Mouse (Mus musculus): ENCODE measurements at regions not wholly inside any gene's neighbourhood (a gene's known extent, or its start where the extent isn't known, plus 50 kb on each side); places are given as distances from the start of the nearest gene placed in this dataset.
"Not testable (repeated sequence)": the region's sequence is repeated elsewhere in the genome, so short reads cannot be mapped to it uniquely, and the experiment has no call there.

DNA sequence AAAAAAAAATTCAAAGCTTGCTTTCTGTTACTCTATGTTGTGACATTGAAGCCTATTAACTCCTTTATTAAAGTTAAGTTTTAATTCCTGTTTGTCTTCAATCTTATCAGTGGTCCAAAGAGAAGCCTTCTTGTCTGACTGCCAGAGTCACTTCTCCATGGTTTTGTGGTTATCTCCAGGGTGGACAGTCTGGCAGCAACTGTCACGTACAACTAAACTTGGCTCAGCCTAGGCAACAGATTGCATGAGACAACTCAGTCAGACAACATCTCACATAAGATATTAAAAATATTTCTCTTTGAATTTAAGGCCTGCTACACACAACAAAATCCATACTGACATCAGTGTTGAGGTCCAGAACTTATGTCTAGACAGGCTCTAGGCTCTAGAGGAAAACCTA is 406.7 kb upstream of the Slc39a10 start:
- DNase-seq (ENCODE audit: low spot score in 2 of 2): no peak

DNA sequence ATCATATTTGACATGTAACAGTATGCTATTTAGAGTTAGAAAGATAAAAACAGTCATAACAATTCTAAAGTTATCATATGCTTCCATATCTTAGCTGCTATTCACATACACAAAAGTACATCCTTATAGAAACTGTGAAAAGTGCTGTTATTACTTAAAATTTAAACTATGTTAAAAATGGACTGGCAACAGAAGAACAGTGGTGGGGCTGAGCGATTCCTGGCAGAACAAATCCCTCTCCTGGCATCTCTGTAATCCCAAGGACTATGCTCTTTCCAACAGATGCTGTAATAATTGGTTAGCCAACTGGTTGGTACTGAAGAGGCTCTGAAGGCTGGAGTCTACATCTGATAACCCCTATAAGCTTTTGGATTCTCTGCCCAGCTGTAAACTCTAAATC is 393.0 kb upstream of the Slc39a10 start:
- DNase-seq (ENCODE audit: low spot score in 2 of 2): no peak

DNA sequence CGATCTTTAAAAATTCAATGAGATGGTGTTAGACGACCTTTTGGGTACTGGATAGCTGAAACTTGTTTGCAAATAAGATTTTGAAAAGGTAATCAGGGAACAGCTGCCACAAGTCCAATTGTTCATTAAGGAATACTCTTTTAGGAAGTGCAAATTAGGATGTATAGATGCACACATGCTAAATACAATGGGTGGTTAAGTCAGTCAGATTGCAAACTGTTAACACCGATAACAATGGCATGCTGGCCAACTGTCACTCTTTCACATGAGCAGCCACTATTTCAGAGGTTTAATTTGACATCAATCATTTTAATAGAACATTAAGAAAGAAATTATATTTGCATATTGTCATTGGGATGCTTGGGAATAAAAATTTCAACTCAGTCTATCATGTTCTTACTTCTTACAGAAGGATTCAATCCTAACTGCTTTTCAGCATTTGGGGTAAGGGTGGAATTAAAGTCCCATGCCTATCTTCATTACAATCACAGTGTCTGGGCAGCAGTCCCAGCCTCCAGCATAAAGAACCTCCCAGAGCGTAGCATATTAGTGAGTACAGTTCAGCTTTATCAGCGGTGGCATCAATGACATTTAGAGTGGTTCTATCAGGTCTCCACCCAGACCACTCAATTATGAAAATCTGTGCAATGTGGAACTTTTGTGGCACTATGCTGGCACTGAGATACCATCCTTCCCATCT is 385.8 kb upstream of the Slc39a10 start:
- DNase-seq (ENCODE audit: low spot score in 2 of 2): no peak

DNA sequence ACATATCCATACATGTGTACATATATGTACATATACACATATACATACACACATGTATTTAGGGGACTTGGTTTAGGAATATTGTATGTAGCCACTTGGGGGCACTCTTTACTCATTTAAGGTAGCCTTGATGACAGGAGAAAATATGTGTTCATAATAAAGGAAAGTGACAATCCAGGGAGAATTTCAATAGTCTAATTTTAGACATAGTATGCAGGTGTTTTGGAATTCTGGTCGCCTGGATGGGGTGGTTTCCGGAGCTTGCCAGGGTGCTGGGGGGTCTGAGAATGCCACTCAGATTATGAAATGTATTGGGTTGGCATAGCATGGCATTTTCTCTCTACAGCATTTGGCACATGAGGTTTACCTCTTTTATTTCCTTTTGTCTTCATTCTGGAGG is 385.2 kb upstream of the Slc39a10 start:
- no peak for DNase-seq (ENCODE audit: low spot score in 2 of 2)

DNA sequence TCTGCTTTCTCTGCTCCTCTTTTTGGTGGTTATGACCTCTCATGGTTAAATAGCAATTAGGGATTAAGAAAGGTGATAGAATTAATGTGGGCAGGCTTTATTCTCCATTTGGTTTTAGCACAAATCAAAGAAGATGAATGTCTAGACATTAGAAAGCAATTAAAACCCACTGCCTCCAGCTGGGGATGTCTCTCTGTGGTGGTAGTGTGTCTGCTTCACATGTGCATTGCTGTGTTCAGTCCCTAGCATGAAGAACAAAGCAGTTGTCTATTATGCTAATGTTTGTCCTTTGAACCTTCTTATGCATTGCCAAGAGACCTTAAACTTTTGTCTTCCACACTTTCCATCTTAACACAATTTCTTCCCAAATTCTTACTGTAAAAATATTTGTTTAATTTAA is 379.5 kb upstream of the Slc39a10 start:
- no peak for DNase-seq (ENCODE audit: low spot score in 2 of 2)

DNA sequence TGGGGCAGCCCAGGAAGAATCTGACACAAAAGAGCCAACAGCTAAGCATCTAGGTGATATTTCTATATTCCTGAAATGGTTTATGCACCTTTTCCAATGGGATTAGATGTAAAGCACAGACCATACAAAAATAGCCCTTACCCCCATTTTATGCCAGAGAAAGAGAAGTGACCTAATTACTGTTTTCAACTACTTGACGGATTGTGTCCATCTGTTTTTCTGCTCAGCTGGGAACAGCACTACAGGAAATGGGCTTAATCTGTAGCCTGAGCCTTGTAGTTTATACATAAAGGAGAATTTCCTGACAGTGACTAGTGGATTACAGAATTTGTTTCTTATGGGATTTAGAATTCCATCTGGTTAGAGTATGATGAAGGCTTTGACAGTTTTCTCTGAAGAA is 371.0 kb upstream of the Slc39a10 start:
- no peak for DNase-seq (ENCODE audit: low spot score in 2 of 2)

DNA sequence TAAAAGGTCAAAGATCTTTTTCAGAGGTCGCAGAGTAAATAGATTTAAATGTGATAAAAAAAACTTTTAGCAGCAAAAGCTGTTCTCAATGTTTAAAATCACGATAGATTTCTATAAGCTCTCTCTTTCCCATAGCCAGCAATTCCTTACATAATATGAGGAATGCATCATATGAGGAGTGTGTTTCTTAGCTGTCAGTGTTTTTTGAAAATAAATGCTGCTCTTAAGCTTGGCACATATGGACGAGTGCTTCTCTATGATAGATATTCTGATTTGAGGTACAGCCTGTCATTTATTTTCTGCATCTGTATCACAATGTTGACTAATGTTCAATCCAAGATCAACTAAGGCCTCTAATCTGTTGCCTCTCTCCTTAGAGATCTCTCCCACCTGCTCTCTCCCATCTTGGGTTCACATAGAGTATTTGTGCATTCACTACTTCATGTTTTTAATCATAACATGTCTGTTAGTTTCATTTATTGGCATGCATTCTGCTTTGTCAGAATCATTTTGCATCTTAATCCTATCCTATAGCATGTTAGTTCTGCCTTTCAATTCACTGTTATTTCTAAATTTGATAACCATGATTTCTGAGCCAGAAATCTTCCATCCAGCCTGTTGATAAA is 369.0 kb upstream of the Slc39a10 start:
- DNase-seq (ENCODE audit: low spot score in 2 of 2): no peak

DNA sequence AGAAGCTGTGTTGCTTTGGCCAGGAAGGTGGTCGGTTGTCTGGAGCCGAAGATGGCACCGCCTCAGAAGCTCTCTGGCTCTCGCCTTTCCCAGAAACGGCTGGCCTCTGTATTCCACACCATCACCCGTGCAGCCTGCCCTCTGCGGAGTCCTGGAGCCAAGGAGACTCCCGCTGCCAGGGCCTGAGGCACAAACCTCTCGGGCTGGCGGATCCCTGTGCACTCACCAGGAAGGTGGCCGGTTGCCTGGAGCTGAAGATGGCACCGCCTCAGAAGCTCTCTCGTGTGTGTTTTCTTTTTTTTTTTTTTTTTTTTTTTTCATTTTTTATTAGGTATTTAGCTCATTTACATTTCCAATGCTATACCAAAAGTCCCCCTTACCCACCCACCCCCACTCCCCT is 358.1 kb upstream of the Slc39a10 start:
- DNase-seq (ENCODE audit: low spot score in 2 of 2): not testable (repeated sequence)

DNA sequence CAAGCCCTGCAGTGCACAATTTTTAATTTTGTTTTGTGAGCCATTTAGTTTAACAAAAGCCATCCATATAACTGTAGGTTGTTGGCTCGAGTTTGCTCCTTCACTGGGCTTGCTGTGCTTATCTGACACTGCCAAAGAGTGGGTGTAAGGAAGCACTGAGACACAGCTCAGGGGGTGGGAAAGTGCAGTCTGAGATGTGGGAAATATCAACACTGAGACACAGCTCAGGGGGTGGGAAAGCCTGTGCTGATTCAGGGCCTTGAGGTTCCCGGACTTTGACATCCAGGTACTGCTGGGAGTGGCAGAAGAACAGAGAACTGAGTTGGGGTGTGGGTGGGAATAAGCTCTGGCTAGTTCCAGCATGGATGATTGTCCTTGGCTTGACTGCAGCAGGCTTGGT is 324.4 kb upstream of the Slc39a10 start:
- DNase-seq (ENCODE audit: low spot score in 2 of 2): no peak

DNA sequence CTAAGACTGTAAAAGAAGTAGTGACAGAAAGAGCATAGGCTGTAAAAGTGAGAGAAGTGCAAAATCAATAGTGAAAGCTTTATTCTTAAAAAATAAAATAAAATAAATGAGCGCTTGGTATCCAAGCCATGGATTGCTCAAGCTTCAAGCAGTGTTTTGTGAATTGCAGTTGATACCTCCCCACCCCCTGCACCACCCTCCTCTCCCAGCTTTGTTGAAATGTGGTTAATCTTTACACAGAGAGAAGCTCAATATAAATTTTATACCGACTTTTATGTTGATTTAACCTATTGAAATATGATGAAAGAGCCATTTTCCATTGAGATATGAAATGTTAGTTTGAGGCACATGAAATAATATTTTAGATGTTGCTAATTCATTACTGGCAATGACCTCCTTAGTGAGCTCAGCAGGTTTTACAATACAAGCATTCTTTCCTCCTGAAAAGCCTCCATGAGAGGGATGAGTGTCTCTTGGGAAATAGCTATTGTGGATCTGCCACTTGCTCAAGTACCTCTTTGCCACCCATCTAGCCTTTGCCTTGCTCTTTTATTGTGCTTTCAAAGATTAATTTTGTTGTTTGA is 323.9 kb upstream of the Slc39a10 start:
- DNase-seq (ENCODE audit: low spot score in 2 of 2): no peak

DNA sequence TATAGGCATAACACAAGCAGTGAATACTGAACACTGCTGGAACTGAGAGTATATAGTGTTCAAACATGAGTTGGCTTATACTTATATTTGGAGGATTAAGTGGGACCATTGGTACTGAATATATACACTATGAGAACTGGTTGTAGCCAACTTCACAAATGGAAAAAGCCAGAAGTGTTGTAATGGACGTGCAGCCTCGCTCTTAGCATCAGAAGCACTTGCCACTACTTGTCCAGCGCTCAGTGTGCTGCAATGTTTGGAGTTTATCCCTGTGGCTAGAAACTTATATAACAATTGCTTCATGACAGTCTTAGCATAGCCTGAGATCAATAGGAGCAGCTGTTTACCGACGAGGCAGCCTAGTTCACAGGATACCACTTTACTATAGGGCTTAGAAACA is 320.8 kb upstream of the Slc39a10 start:
- no peak for DNase-seq (ENCODE audit: low spot score in 2 of 2)

DNA sequence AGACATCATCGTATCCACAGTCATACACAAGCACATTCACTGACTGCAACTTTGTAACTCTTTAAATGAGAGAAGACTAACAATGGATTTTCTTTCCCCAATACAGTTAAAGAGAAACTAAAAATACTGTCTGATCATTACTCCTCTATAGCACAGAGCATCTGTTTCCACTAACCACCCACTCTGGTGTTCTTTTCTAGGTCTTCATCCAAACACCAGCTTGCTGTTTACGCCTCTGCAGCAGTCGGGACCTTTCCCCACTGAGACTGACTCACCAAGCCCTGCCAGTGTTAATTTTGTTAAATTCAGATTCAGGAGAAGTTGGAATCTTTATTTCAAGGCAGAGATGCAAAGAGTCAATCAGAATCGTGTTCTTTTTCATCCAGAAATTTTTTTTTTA is 300.3 kb upstream of the Slc39a10 start:
- peak in 1 of 2 experiments; percentile 10 for DNase-seq (ENCODE audit: low spot score in 2 of 2)

DNA sequence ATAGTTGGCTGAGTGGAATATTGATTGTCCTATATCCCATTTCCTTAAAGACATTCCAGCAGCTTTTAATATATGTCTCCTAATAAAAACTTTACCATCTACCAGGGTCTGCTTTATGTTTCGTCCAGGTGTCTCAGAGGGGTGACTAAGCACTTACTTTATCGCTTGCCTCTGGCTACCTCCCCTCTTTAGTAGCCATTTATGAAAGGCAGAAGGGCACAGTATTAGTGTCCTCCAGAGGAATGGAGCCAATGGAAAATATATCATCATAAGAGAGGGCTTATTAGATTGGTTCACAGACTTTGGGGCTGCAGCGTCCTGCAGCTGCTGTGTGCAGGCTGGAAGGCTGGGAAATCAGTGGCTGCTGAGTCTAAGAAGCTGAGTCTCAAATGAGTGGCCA is 271.8 kb upstream of the Slc39a10 start:
- DNase-seq (ENCODE audit: low spot score in 2 of 2): no peak

DNA sequence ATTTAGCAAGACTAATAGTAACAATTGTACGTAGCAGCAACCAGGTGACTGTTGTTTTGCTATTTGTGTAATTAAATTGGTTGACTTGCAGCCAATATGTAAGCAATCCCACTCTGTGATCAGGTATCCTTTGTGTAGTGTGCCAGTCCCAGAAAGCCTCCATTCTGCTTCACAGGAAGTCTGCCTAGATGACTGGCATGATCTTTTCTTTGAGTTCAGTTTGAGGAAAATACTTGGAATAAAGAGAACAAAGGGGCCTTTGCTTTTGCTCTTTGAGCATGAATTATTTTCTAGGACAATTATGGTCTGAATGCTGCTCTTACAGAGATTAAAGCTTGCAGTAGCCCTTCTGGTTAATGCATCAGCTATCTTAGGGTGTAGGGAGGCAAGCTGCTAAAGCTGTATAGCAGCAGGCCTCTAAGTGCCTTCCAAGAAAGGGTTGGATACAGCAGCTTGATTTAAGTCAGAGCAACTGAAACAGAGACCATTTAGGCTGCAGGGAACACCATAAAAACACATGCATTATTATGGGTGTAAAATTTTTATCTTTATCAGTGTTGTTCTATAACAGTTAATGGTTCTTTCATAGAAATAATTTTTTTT is 271.3 kb upstream of the Slc39a10 start:
- DNase-seq (ENCODE audit: low spot score in 2 of 2): no peak

DNA sequence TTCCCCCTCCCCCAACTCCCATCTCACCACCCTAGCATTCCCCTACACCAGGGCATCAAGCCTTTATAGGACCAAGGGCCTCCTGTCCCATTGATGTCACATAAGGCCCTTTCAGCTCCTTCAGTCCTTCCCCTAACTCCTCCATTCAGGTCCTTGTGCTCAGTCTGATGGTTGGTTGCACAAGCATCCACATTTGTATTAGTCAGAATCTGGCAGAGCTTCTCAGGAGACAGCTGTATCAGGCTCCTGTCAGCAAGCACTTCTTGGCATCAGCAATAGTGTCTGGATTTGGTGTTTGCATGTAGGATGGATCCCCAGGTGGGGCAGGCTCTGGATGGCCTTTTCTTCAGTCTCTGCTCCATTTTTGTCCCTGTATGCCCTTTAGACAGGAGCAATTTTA is 237.4 kb upstream of the Slc39a10 start:
- DNase-seq (ENCODE audit: low spot score in 2 of 2): not testable (repeated sequence)

DNA sequence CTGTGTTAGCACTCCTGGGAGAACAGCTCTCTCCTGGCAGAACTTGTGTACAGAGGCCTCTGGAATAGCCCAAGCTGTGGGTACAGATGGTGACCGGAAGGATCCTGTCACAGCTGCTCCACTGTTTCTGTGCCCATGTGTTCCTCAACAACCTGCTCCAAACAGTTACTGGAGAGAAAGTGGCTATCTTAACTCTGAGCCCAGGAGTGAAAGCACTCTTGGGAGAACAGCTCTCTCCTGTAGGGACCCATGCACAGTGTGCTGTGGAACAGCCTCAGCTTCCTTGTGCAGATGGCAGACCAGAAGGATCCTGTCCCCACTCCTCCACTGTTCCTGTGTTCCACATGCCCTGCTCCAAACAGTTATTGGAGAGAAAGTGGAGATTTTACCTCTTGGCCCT is 227.0 kb upstream of the Slc39a10 start:
- no peak for DNase-seq (ENCODE audit: low spot score in 2 of 2)

DNA sequence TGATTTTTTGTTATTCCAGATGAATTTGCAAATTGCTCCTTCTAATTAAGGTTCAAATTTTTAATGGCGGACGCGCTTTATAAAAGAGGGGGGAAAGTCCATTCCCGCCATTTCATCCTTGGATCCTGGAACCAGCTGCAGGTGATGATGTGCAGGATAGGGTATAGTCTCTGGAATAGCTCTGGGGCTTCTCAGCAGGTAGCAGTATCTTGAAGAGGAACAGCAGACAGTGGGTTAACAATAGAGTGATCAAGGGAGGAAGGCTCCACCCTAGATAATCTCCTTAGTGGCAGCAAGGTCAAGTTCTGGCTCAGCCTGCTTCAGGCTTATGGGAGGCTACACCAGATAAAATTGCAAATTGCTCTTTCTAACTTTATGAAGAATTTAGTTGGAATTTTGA is 224.0 kb upstream of the Slc39a10 start:
- not testable (repeated sequence) for DNase-seq (ENCODE audit: low spot score in 2 of 2)

DNA sequence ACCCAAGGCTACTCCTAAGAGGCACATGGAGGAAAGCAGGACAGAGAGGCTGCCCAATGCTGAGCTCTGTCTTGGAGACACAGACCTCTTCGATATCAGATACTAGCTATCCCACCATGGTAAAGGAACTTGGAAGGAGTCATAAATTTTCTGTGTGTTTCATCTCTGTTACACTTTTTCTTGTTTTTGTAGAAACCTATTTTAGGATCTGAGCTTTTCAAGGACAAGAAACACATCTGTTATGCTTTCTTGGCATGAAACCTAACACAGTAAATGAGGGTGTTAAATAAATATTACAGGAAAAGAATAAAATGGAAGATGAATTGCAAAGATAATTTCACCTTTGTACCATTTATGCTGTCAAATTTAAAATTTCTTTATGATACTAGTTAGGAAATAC is 219.8 kb upstream of the Slc39a10 start:
- DNase-seq (ENCODE audit: low spot score in 2 of 2): no peak

DNA sequence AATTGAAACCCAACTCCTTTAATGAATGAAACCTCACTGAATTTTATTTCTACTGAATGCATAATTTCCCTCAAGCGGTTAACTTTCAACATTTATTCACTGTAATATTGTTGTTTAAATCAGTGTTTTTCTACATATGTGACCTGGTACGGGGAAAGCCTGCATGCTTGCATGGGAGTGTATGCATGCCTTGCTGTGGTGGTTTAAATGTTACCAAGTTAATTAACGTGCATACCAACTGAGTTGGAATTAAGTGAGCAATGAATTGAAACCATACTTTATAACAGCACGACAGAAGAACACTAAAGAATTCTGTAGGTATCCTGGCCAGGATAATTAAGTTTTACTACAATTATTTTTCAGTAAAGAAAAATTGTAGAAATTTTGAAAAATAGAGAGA is 211.4 kb upstream of the Slc39a10 start:
- no peak for DNase-seq (ENCODE audit: low spot score in 2 of 2)

DNA sequence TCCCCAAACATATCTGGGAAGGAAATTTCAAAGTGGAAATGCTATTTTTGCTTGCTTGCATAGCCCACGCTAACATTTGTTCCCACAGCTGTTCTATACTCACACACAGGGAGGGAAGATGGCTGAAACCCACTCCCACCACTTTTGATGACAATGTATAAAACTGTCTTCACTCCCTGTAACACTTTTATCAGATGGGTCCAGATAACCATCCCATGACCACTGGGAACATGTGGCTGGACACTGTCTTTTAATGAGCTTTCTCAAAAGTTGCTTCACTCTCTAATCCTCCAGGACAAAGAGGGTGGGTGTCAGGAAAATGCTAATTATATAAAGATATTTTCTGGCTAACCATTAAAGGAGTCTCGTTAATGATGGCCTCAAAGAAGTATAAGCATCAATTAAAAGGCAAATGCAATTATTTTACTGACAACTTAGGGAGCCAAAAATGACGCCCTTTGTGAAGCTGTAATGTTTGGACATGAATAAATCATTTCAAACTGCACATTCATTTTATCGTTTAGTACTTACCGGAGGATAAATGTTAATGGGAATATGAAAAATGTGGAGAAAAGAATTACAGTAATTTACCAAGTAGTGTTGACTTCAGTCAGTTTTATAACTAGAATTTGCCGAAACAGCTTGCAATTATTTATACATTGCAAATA is 210.8 kb upstream of the Slc39a10 start:
- DNase-seq (ENCODE audit: low spot score in 2 of 2): peak in 1 of 2 experiments; percentile 17

DNA sequence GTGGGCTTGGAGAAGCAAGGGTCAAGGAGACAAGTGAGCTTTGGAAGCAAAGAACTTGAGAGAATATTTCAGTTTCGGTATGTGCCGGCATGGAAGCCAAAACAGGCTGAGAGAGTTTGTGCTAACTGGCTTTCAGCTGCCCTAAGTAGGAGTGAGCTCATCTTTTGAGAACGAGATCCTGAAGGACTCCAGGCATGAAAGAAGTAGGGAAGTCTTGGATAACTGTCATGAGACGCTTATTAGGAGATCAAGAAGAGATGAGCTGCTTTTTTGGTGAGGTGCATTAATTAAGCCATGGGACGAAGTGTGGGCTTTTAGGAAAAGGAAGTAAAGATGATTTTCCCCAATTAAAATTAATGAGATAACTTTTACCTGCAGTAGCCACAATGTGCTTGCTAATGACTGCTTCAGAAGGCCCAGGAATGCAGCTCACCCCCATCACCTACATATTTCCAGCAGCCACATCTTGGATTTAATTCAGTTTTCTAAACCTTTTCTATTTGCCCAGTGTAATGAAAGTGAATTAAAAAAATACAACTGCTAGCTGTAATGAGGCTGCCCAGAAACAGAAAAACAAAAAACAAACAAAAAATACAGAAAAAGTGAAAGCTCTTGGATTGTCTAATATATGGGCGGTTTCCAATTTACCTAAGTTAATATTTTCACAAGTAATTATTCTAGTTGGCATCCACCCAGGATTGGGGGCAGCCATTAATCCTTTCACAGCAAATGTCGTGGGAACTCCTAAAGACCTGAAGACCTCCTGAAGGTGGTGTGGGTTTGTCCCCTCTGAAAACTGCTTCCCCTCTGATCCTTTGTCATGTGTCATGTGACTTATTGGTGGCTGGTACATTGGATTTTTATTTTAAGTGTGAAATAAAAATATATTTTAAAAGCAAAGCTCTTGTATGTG is 204.7 kb upstream of the Slc39a10 start:
- no peak for DNase-seq (ENCODE audit: low spot score in 2 of 2)
